Mouse (Mus musculus) G1E (cell line): ENCODE results near the gene Bik. TPM values are rescaled to one million over a fixed set of nuclear protein-coding genes. Genes with fewer than 3 reads are reported as not detected.
A peak's percentile ranks its signal among the peaks of the same experiment; 100 is the strongest.

Source experiments
- ATAC-seq: 2 replicates; pipeline ENCODE4 v1.8.0; 2016; ENCODE audit warnings: mild to moderate bottlenecking; ENCODE audit not compliant: insufficient number of reproducible peaks, poor library complexity, low FRiP score, severe bottlenecking; ENCODE audit errors: extremely low read depth
- DNase-seq: peaks from one replicate; pipeline ENCODE4 v3.0.0; 2012; ENCODE audit warnings: low spot score
- H3K27me3 ChIP-seq: 2 replicates; pipeline ENCODE4 v1.6.1; 2012; ENCODE audit warnings: mild to moderate bottlenecking, low read length, inconsistent platforms; ENCODE audit not compliant: insufficient read depth
- H3K36me3 ChIP-seq: replicated peaks from 2 replicates; pipeline ENCODE3; 2012; ENCODE audit warnings: mild to moderate bottlenecking, inconsistent platforms
- H3K4me1 ChIP-seq: 2 replicates; pipeline ENCODE4 v1.6.1; 2012; ENCODE audit warnings: low read depth, low read length, inconsistent platforms, mixed read lengths; ENCODE audit not compliant: insufficient read depth
- H3K4me3 ChIP-seq: 2 replicates; pipeline ENCODE4 v1.5.1; 2012; ENCODE audit warnings: low read depth, mild to moderate bottlenecking, inconsistent platforms, low read length, moderate library complexity, mixed read lengths
- H3K9me3 ChIP-seq: replicated peaks from 2 replicates; pipeline ENCODE4 v1.6.1; 2012; ENCODE audit warnings: inconsistent platforms
- CTCF ChIP-seq: IDR thresholded peaks from 2 replicates; pipeline ENCODE4 v1.5.1; 2012; ENCODE audit warnings: low read depth, low read length, inconsistent platforms, mixed read lengths
- GATA1 ChIP-seq: IDR thresholded peaks from 2 replicates; pipeline ENCODE4 v1.6.1; 2012; ENCODE audit warnings: borderline replicate concordance, low read length, inconsistent platforms, mixed read lengths
- GATA2 ChIP-seq: IDR thresholded peaks from 2 replicates; pipeline ENCODE4 v1.6.1; 2012; ENCODE audit warnings: low read depth, low read length, inconsistent platforms, borderline replicate concordance
- POLR2AphosphoS5 ChIP-seq: IDR thresholded peaks from 2 replicates; pipeline ENCODE4 v1.6.1; 2012; ENCODE audit warnings: low read depth, low read length, inconsistent platforms; ENCODE audit not compliant: insufficient replicate concordance
- TAL1 ChIP-seq: conservative IDR thresholded peaks from 2 replicates; pipeline ENCODE4 v1.6.1; 2012; ENCODE audit warnings: low read depth, low read length, inconsistent platforms, mixed read lengths
- polyA plus RNA-seq: library from polyadenylated mRNA; stranded (reverse); fragments of >175 nt; gene quantifications from 2 replicates; pipeline ENCODE4 v1.2.3, GENCODE M21; 2012
- total RNA-seq, 2 experiments: library from RNA; stranded (forward) in 1 of 2; stranded (reverse) in 1 of 2; fragments of 200-1000 nt in 1 of 2; fragments of >200 nt in 1 of 2; fragmentation: Nextera tagmentation in 1 of 2; gene quantifications; 2 replicates each; pipeline ENCODE4 v1.2.3; 2014 to 2017

Gene Bik
- total and polyA plus RNA-seq, 3 experiments: not detected

DNA sequence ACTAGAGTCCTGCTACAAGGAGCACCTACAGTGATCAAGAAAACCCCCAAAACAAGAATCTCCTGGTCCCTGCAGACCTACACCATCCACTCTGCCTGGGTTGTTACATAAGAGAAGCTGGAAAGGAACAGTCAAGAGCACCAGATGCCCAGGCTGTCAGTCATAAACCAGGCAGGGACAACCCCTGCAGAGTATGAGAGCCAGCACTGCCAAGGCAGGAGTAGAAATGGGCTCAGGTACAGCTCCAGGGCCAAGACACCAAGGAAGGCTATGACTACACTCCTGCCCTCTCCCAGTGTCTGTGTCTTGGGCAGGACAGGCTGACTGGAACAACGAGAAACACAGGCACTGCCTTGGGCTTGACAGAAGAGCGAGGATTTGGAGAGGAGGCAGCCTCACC is 23.5 kb downstream of the Bik start:
- Histone ChIP-seq H3K4me3 (no peak overlapping the region), H3K36me3 (peaks cover 85% of the 10 kb centered on the region), H3K27me3 (no peaks in the 10 kb centered on the region), H3K4me1 (peaks cover 13% of the 10 kb centered on the region), H3K9me3 (no peaks in the 10 kb centered on the region)
- ATAC-seq (no peak), DNase-seq (no peak)
- no peak for TF ChIP-seq GATA1
- no peak for TF ChIP-seq POLR2AphosphoS5
- no peak for TF ChIP-seq CTCF
- no peak for TF ChIP-seq TAL1
- TF ChIP-seq GATA2: no peak

DNA sequence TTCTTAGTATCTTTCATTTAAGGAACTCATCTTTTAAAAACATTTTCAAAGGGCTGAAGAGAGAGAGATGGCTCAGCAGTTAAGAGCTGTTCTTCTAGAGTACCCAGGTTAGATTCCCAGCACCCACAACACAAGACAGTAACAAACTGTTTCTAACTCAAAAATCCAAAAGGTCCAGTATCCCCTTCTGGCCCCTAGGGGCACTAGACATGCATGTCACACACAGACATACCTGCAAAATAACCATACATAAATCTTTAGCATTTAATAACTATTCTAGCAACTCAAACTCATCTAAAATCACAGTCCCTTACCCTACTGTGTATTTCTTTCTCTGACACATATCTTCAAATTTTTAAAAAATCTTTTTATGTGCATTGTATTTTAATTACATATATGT is 27.2 kb downstream of the Bik start:
- peaks cover 48% of the 10 kb centered on the region for H3K36me3 ChIP-seq
- H3K9me3 ChIP-seq: no peaks in the 10 kb centered on the region
- DNase-seq: no peak
- TF ChIP-seq TAL1 (no peak), POLR2AphosphoS5 (no peak), GATA1 (no peak), GATA2 (no peak), CTCF (no peak)
- H3K4me3 ChIP-seq: no peak overlapping the region
- no peak for ATAC-seq
- H3K4me1 ChIP-seq: peaks cover 12% of the 10 kb centered on the region; the same call in 1 of the 2 replicates
- no peaks in the 10 kb centered on the region for H3K27me3 ChIP-seq

DNA sequence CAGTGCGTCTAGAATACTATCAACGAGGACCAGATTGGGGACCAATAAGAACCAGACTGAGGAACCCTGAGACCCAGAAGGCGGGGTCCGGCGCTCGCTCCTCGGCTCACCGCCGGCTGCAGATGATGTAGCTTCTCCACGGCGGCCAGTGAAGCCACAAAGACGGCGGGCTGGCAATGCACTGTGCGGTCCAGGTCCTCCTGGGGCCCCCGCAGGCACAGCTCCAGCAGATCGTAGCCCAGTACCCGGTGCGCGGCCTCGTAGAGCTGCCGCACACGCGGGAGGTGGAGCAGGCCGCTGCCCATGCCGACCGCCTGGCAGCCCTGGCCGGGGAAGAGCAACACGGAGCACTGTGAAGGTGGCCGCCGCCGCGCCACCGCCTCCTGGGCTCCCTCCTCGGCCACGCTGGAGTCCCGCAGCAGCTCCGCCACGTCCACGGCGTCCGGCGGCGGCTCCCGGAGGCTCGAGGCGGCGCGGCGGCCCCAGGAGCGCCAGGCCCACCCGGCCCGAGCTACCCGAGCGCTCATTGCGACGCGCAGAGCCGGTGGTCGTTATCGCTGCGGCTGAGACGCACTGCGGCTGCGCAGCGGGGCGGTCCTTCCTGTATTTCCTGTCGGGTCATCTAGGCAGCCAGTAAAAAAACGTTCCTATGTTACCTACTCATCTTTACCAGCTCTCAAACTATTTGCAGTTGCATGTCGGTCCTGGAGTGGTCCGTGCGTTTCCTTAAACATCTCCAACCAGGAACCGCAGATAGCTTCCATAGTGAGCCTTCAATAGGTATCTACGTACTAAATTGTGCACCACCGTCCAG is 28.7 kb downstream of the Bik start:
- TF ChIP-seq POLR2AphosphoS5: no peak
- TF ChIP-seq GATA2: no peak
- TF ChIP-seq GATA1: no peak
- no peak for TF ChIP-seq TAL1
- no peak for TF ChIP-seq CTCF
- peaks cover 12% of the 10 kb centered on the region; the same call in 1 of the 2 replicates for H3K4me1 ChIP-seq
- peak overlapping the region; percentile 87 for H3K4me3 ChIP-seq
- H3K9me3 ChIP-seq: no peaks in the 10 kb centered on the region
- peak; percentile 77; the same call in 1 of the 2 replicates for ATAC-seq
- peaks cover 33% of the 10 kb centered on the region for H3K36me3 ChIP-seq
- DNase-seq: peak; percentile 86
- no peaks in the 10 kb centered on the region for H3K27me3 ChIP-seq

DNA sequence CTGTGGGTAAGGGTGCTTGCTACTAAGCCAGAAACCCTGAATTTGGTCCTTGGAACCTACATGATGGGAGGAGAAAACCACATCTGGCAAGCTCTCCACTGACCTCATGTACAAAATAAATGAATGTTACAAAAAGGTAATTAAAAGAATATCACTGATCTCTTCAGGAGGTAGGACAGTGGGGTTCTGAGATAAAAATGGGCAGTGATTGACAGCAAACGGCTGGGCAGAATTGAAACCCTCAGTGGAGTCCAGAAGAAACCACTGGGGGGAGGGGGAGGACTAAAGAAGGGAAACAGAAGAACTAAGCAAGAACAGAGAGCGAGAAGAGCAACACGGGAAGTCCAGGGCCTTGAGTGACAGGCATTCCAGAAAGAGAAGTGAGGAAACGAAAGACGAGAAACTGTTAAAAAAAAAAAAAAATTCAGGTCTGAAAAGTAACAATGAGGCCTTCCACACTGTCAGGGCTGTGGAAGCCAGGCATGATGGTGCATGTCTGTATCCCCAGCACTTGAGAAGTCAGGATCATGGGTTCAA is 34.3 kb downstream of the Bik start:
- Histone ChIP-seq H3K4me3 (no peak overlapping the region), H3K36me3 (peaks cover 3% of the 10 kb centered on the region), H3K4me1 (peaks cover 53% of the 10 kb centered on the region), H3K9me3 (no peaks in the 10 kb centered on the region), H3K27me3 (no peaks in the 10 kb centered on the region)
- no peak for TF ChIP-seq CTCF
- TF ChIP-seq GATA2: no peak
- no peak for TF ChIP-seq GATA1
- no peak for TF ChIP-seq POLR2AphosphoS5
- no peak for TF ChIP-seq TAL1
- ATAC-seq (no peak), DNase-seq (no peak)

DNA sequence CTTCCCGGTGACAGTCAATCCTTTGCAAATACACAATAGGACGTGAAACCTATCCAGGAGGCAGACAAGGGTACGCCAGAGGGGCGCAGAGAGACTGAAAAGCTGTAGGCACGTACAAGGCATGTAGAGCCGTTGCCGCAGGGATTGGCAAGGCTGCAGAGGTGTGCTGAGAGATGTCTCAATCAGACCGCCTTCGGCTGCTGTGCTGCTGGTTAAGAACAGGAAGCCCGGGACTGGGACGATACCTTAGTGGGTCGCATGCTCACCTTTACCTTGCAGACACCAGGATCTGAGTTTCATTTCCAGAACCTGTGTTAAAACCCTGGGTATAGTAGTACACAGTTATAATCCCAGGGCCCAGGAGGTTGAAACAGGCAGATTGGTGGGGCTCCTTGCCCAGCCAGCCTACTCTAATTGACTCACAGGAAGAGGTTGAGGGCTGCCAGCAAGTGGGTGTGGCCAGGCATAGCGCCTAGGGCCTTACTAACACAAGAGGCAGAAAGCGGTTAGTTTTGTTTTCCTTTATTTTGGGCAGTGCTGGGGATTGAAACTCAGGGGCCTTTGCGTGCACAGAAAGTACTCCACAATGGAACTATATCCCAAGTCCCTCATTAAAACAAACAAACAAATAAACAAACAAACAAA is 36.1 kb downstream of the Bik start:
- H3K4me1 ChIP-seq: peaks cover 58% of the 10 kb centered on the region
- TF ChIP-seq POLR2AphosphoS5: no peak
- TF ChIP-seq GATA2: no peak
- no peak for TF ChIP-seq CTCF
- no peak for TF ChIP-seq GATA1
- TF ChIP-seq TAL1: no peak
- DNase-seq: peak; percentile 48

DNA sequence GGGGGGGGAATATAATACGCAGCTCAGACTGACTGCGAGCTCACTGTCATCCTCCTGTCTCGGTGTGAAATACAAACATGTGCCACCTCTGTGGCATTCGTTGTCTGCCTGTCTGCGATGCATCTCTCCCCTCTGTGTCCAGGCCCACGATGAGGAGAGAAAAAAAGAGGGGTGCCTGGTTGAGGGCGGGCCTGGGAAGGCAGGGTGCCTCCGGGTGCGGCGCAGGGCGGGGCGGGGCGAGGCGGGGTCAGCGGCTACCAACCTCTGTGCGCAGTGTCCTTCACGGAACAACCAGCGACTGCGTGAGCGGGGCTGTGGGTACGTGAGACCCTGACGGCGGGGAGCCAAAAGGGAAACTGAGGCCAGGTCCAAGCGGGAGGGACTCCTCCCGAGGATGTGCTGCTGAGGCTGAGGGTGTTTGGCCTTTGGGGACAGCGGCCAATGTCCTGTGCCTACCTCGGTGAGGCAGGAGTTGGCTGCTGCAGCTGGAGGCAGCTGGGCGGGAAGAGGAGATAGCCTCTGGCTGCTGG is 36.7 kb downstream of the Bik start, which contains the start of the genes Tspo and Mcat:
TSS of gene Tspo (plus strand) at position 266 of the 530 bp plus-strand sequence.
TSS of gene Mcat (minus strand) at position 461 of the 530 bp plus-strand sequence.
- Histone ChIP-seq H3K27me3 (no peaks in the 10 kb centered on the region), H3K4me3 (peak within 1 kb of the TSS; percentile 87), H3K4me1 (peaks cover 61% of the 10 kb centered on the region), H3K36me3 (peaks cover 9% of the 10 kb centered on the region), H3K9me3 (no peaks in the 10 kb centered on the region)
- ATAC-seq (peak; percentile 43), DNase-seq (peak; percentile 56)
- TF ChIP-seq GATA2 (no peak), GATA1 (no peak), CTCF (no peak), POLR2AphosphoS5 (no peak), TAL1 (no peak)

More for the DNA sequence above, 36.1 kb downstream of the Bik start:
- peak overlapping the region; percentile 87 for H3K4me3 ChIP-seq
- H3K9me3 ChIP-seq: no peaks in the 10 kb centered on the region
- ATAC-seq: peak; percentile 69
- peaks cover 5% of the 10 kb centered on the region for H3K36me3 ChIP-seq
- H3K27me3 ChIP-seq: no peaks in the 10 kb centered on the region
